Mouse (Mus musculus): ENCODE results near the gene Smc6.

GRCm38 (mm10) chr12:11265382-11266281 lies at the start of gene Smc6, which contains the start of gene Gen1:
- TF ChIP-seq EP300 (IDR thresholded peaks at IDR 0.05; ENCODE audit: low read depth) = no peak
- peak; percentile 27 for TF ChIP-seq CTCF (IDR thresholded peaks at IDR 0.05; ENCODE audit: low read depth)

Measured in liver, postnatal 0 days (tissue).